Mouse (Mus musculus): ENCODE results near the gene Lhx3. TPM values are rescaled to one million over a fixed set of nuclear protein-coding genes. Genes with fewer than 3 reads are reported as not detected.

Gene Lhx3
- polyA plus RNA-seq, 1 experiment, result 0.20 TPM

GRCm38 (mm10) chr2:26237290-26237782 is 29.2 kb upstream of the Lhx3 start, which contains the start of gene Qsox2:
Gene Qsox2, minus strand, starts transcription at chr2:26237525.
- peak within 1 kb of the TSS; percentile 90 for H3K27ac ChIP-seq (ENCODE audit: control insufficient read depth, insufficient read depth, low read depth, low read length)
- H3K36me3 ChIP-seq (ENCODE audit: control insufficient read depth, insufficient read depth, low read length), result no peaks in the 10 kb centered on the region

GRCm38 (mm10) chr2:26236681-26237289 is 28.7 kb upstream of the Lhx3 start:
- Histone ChIP-seq H3K4me1 (ENCODE audit: control insufficient read depth, insufficient read depth, low read length) (peaks cover 10% of the 10 kb centered on the region), H3K4me3 (ENCODE audit: control insufficient read depth, low read depth, low read length) (peak overlapping the region; percentile 85), H3K36me3 (ENCODE audit: control insufficient read depth, insufficient read depth, low read length) (no peaks in the 10 kb centered on the region), H3K27ac (ENCODE audit: control insufficient read depth, insufficient read depth, low read depth, low read length) (peak overlapping the region; percentile 90), H3K27me3 (ENCODE audit: control insufficient read depth, insufficient read depth, low read length) (no peaks in the 10 kb centered on the region)
- TF ChIP-seq POLR2A (IDR thresholded peaks at IDR 0.05; ENCODE audit: control insufficient read depth, low read depth, low read length) (peak; percentile 63; the same call in 1 of the 2 replicates), CTCF (IDR thresholded peaks at IDR 0.05; ENCODE audit: control insufficient read depth, insufficient read depth, insufficient replicate concordance, low read depth, low read length) (no peak)

More at GRCm38 (mm10) chr2:26237290-26237782, 29.2 kb upstream of the Lhx3 start, which contains the start of gene Qsox2:
- H3K4me1 ChIP-seq (ENCODE audit: control insufficient read depth, insufficient read depth, low read length), result peaks cover 10% of the 10 kb centered on the region
- TF ChIP-seq POLR2A (IDR thresholded peaks at IDR 0.05; ENCODE audit: control insufficient read depth, low read depth, low read length) (peak; percentile 63), CTCF (IDR thresholded peaks at IDR 0.05; ENCODE audit: control insufficient read depth, insufficient read depth, insufficient replicate concordance, low read depth, low read length) (no peak)
- peak within 1 kb of the TSS; percentile 85 for H3K4me3 ChIP-seq (ENCODE audit: control insufficient read depth, low read depth, low read length)
- H3K27me3 ChIP-seq (ENCODE audit: control insufficient read depth, insufficient read depth, low read length), result no peaks in the 10 kb centered on the region

DNA sequence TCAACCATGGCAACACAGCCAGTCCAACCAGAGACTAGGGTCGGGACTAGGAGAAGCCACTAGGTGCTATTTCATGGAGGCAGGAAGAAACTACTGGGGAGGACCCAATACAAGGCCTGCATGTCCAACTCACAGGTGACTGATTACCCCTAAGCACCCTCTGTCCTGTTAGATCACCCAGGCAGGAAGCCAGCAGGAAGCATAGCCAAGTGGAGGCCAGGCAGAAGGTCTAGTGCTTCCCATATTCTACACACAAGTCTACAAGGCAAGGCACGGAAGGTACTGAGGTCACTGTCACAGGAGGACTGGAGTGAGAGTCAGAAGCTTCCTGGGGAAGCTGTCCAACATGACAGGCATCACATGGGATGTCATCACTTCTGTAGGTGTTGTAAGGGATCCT is 26.7 kb upstream of the Lhx3 start:
- Histone ChIP-seq H3K27ac (ENCODE audit: control insufficient read depth, insufficient read depth, low read depth, low read length) (peak overlapping the region; percentile 36; the same call in 1 of the 2 replicates), H3K4me3 (ENCODE audit: control insufficient read depth, low read depth, low read length) (no peak overlapping the region), H3K4me1 (ENCODE audit: control insufficient read depth, insufficient read depth, low read length) (peaks cover 10% of the 10 kb centered on the region), H3K27me3 (ENCODE audit: control insufficient read depth, insufficient read depth, low read length) (no peaks in the 10 kb centered on the region), H3K36me3 (ENCODE audit: control insufficient read depth, insufficient read depth, low read length) (no peaks in the 10 kb centered on the region)
- TF ChIP-seq POLR2A (IDR thresholded peaks at IDR 0.05; ENCODE audit: control insufficient read depth, low read depth, low read length) (no peak), CTCF (IDR thresholded peaks at IDR 0.05; ENCODE audit: control insufficient read depth, insufficient read depth, insufficient replicate concordance, low read depth, low read length) (no peak)

DNA sequence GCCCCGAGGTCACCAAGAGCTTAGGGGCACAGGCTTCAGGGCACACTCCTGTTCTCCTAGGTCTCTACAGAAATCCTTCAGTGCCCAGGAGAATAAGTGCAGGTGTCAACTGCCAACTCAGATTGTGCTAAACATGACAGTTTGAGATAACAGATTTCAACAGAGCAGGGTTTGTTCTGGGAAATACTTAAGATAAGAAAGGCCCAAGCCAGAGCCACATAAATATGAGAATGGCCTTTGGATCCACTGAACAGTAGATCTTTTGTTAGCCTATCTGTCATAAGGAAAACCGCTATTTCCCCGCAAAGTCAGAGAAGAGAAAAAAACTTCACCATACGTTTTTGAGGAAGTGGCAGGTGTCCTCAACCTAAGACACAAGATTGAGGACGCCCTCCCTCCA is 26.2 kb upstream of the Lhx3 start:
- Histone ChIP-seq H3K36me3 (ENCODE audit: control insufficient read depth, insufficient read depth, low read length) (peaks cover 2% of the 10 kb centered on the region; the same call in 1 of the 2 replicates), H3K27me3 (ENCODE audit: control insufficient read depth, insufficient read depth, low read length) (no peaks in the 10 kb centered on the region)

GRCm38 (mm10) chr2:26231366-26231765 is 23.3 kb upstream of the Lhx3 start:
- Histone ChIP-seq H3K36me3 (ENCODE audit: control insufficient read depth, insufficient read depth, low read length) (peaks cover 2% of the 10 kb centered on the region; the same call in 1 of the 2 replicates), H3K4me1 (ENCODE audit: control insufficient read depth, insufficient read depth, low read length) (peaks cover 7% of the 10 kb centered on the region), H3K27me3 (ENCODE audit: control insufficient read depth, insufficient read depth, low read length) (no peaks in the 10 kb centered on the region), H3K4me3 (ENCODE audit: control insufficient read depth, low read depth, low read length) (no peak overlapping the region), H3K27ac (ENCODE audit: control insufficient read depth, insufficient read depth, low read depth, low read length) (no peak overlapping the region)
- no peak for TF ChIP-seq CTCF (IDR thresholded peaks at IDR 0.05; ENCODE audit: control insufficient read depth, insufficient read depth, insufficient replicate concordance, low read depth, low read length)
- TF ChIP-seq POLR2A (IDR thresholded peaks at IDR 0.05; ENCODE audit: control insufficient read depth, low read depth, low read length), result no peak

More for the DNA sequence above, 26.2 kb upstream of the Lhx3 start:
- TF ChIP-seq POLR2A (IDR thresholded peaks at IDR 0.05; ENCODE audit: control insufficient read depth, low read depth, low read length) (no peak), CTCF (IDR thresholded peaks at IDR 0.05; ENCODE audit: control insufficient read depth, insufficient read depth, insufficient replicate concordance, low read depth, low read length) (no peak)
- H3K27ac ChIP-seq (ENCODE audit: control insufficient read depth, insufficient read depth, low read depth, low read length), result peak overlapping the region; percentile 45
- peaks cover 10% of the 10 kb centered on the region for H3K4me1 ChIP-seq (ENCODE audit: control insufficient read depth, insufficient read depth, low read length)
- H3K4me3 ChIP-seq (ENCODE audit: control insufficient read depth, low read depth, low read length), result no peak overlapping the region

DNA sequence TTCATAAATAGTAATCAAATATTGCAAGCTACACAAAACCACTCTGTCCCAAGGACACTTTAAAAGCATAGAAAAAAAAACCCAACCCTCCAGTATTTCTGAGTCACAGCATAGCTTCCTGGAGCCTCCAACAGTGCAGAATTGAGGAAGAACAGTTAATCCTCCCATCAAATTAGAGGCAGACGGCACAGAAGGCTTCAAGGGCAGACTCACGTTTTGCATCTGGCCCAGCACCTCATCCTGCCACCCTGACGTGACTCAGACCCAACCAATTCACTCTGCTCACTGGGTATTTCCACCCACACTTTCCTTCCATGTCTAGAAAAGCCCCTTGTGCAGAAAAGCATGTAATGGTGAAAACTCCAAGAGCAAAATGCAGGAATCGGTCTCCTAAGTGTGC is 22.2 kb upstream of the Lhx3 start:
- Histone ChIP-seq H3K4me3 (ENCODE audit: control insufficient read depth, low read depth, low read length) (no peak overlapping the region), H3K27me3 (ENCODE audit: control insufficient read depth, insufficient read depth, low read length) (no peaks in the 10 kb centered on the region), H3K27ac (ENCODE audit: control insufficient read depth, insufficient read depth, low read depth, low read length) (no peak overlapping the region), H3K36me3 (ENCODE audit: control insufficient read depth, insufficient read depth, low read length) (peaks cover 2% of the 10 kb centered on the region; the same call in 1 of the 2 replicates), H3K4me1 (ENCODE audit: control insufficient read depth, insufficient read depth, low read length) (peaks cover 5% of the 10 kb centered on the region)
- TF ChIP-seq POLR2A (IDR thresholded peaks at IDR 0.05; ENCODE audit: control insufficient read depth, low read depth, low read length), result no peak

GRCm38 (mm10) chr2:26227788-26228187 is 19.7 kb upstream of the Lhx3 start:
- no peak for TF ChIP-seq POLR2A (IDR thresholded peaks at IDR 0.05; ENCODE audit: control insufficient read depth, low read depth, low read length)
- peak; percentile 50; the same call in 1 of the 2 replicates for TF ChIP-seq CTCF (IDR thresholded peaks at IDR 0.05; ENCODE audit: control insufficient read depth, insufficient read depth, insufficient replicate concordance, low read depth, low read length)
- H3K27me3 ChIP-seq (ENCODE audit: control insufficient read depth, insufficient read depth, low read length), result no peaks in the 10 kb centered on the region
- H3K27ac ChIP-seq (ENCODE audit: control insufficient read depth, insufficient read depth, low read depth, low read length), result no peak overlapping the region
- H3K4me1 ChIP-seq (ENCODE audit: control insufficient read depth, insufficient read depth, low read length), result no peaks in the 10 kb centered on the region
- no peak overlapping the region for H3K4me3 ChIP-seq (ENCODE audit: control insufficient read depth, low read depth, low read length)
- H3K36me3 ChIP-seq (ENCODE audit: control insufficient read depth, insufficient read depth, low read length), result peaks cover 4% of the 10 kb centered on the region
